Mouse (Mus musculus) myocyte (in vitro differentiated cells): ENCODE results near the gene Cers4.

ENCODE experiments used
- E2F4 ChIP-seq: IDR thresholded peaks from one replicate; pipeline ENCODE4 v1.6.1; 2011; ENCODE audit warnings: mild to moderate bottlenecking, control low read depth, moderate library complexity; ENCODE audit not compliant: insufficient read depth
- MYOD1 ChIP-seq, 3 experiments: IDR thresholded peaks; one replicate each; pipeline ENCODE4 v1.6.1; 2011; ENCODE audit warnings: control low read depth in 2 of 3, low read depth in 2 of 3, mild to moderate bottlenecking in 2 of 3, moderate library complexity in 1 of 3; ENCODE audit not compliant: insufficient read length in 2 of 3, control insufficient read depth in 1 of 3
- POLR2A ChIP-seq: IDR thresholded peaks from one replicate; pipeline ENCODE4 v1.6.1; 2011; ENCODE audit warnings: low read depth, mild to moderate bottlenecking, control low read depth, moderate library complexity; ENCODE audit not compliant: insufficient read length
- REST ChIP-seq: IDR thresholded peaks from one replicate; pipeline ENCODE4 v1.6.1; 2011; ENCODE audit warnings: mild to moderate bottlenecking, control low read depth, moderate library complexity; ENCODE audit not compliant: insufficient read depth, insufficient read length

- no peak for TF ChIP-seq REST
- no peak for TF ChIP-seq E2F4
- TF ChIP-seq POLR2A, result no peak
- no peak for TF ChIP-seq MYOD1 (IDR thresholded peaks at IDR 0.05; ENCODE audit: control insufficient read depth in 1 of 3, insufficient read length in 2 of 3, low read depth in 2 of 3)
Measured at GRCm38 (mm10) chr8:4495976-4496375, 3.1 kb downstream of the Cers4 start.
